Mouse (Mus musculus) G1E (cell line): ENCODE measurements at regions not wholly inside any gene's neighbourhood (a gene's known extent, or its start where the extent isn't known, plus 50 kb on each side); places are given as distances from the start of the nearest gene placed in this dataset.

Experiments
- ATAC-seq: 2 replicates; pipeline ENCODE4 v1.8.0; 2016; ENCODE audit warnings: mild to moderate bottlenecking; ENCODE audit not compliant: insufficient number of reproducible peaks, poor library complexity, low FRiP score, severe bottlenecking; ENCODE audit errors: extremely low read depth
- DNase-seq: peaks from one replicate; pipeline ENCODE4 v3.0.0; 2012; ENCODE audit warnings: low spot score
- H3K27me3 ChIP-seq: 2 replicates; pipeline ENCODE4 v1.6.1; 2012; ENCODE audit warnings: mild to moderate bottlenecking, low read length, inconsistent platforms; ENCODE audit not compliant: insufficient read depth
- H3K36me3 ChIP-seq: replicated peaks from 2 replicates; pipeline ENCODE3; 2012; ENCODE audit warnings: mild to moderate bottlenecking, inconsistent platforms
- H3K4me1 ChIP-seq: 2 replicates; pipeline ENCODE4 v1.6.1; 2012; ENCODE audit warnings: low read depth, low read length, inconsistent platforms, mixed read lengths; ENCODE audit not compliant: insufficient read depth
- H3K4me3 ChIP-seq: 2 replicates; pipeline ENCODE4 v1.5.1; 2012; ENCODE audit warnings: low read depth, mild to moderate bottlenecking, inconsistent platforms, low read length, moderate library complexity, mixed read lengths
- H3K9me3 ChIP-seq: replicated peaks from 2 replicates; pipeline ENCODE4 v1.6.1; 2012; ENCODE audit warnings: inconsistent platforms
- CTCF ChIP-seq: IDR thresholded peaks from 2 replicates; pipeline ENCODE4 v1.5.1; 2012; ENCODE audit warnings: low read depth, low read length, inconsistent platforms, mixed read lengths
- GATA1 ChIP-seq: IDR thresholded peaks from 2 replicates; pipeline ENCODE4 v1.6.1; 2012; ENCODE audit warnings: borderline replicate concordance, low read length, inconsistent platforms, mixed read lengths
- GATA2 ChIP-seq: IDR thresholded peaks from 2 replicates; pipeline ENCODE4 v1.6.1; 2012; ENCODE audit warnings: low read depth, low read length, inconsistent platforms, borderline replicate concordance
- POLR2AphosphoS5 ChIP-seq: IDR thresholded peaks from 2 replicates; pipeline ENCODE4 v1.6.1; 2012; ENCODE audit warnings: low read depth, low read length, inconsistent platforms; ENCODE audit not compliant: insufficient replicate concordance
- TAL1 ChIP-seq: conservative IDR thresholded peaks from 2 replicates; pipeline ENCODE4 v1.6.1; 2012; ENCODE audit warnings: low read depth, low read length, inconsistent platforms, mixed read lengths

DNA sequence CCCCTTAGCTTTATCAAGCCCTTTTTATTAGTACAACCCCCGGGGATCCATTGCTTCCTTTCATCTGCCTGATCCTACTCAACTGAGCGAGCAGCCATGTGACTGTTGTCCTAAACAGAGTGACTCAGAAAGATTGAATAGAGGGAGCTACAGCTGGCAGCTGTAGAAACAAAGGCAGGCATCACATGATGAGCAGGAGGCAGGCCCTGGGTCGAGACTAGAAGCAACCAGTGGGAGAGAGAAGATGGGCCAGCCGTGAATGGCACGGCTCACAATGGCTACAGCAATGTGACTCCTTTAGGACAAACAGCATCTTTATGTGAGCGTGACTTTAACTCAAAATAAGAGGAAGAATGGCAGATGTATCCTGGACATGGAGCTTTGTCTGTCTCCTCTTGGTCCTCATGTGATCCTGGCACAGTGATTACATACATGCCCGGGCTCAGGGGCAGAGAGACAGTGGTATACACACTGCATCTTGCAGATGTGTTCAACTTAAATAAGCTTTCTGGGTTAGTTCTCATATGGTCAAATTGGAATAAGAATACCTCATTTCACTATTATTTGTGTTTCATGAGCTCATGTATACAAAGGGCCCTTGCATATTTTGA lies 60.1 kb upstream of the Fam13c start:
- no peaks in the 10 kb centered on the region for H3K4me1 ChIP-seq
- DNase-seq (no peak), ATAC-seq (no peak)
- TF ChIP-seq TAL1 (no peak), GATA2 (no peak), GATA1 (no peak), POLR2AphosphoS5 (no peak), CTCF (no peak)
- no peak overlapping the region for H3K4me3 ChIP-seq
- H3K9me3 ChIP-seq, result peaks cover 47% of the 10 kb centered on the region
- H3K36me3 ChIP-seq, result no peaks in the 10 kb centered on the region
- no peaks in the 10 kb centered on the region for H3K27me3 ChIP-seq

DNA sequence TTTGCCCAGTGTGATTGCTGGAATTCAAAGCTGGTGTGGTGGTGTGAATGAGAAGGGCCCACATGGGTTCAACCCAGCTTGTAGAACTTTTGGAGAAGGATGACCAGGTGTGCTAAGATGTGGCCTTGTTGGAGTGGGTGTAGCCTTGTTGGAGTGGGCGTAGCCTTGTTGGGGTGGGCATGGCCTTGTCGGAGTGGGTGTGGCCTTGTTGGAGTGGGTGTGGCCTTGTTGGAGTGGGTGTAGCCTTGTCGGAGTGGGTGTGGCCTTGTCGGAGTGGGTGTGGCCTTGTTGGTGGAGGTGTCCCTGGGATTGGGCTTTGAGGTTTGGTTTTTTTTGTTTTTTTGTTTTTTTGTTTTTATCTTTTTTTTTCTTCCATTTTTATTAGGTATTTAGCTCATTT lies 55.6 kb upstream of the Fam13c start:
- H3K27me3 ChIP-seq, result no peaks in the 10 kb centered on the region
- H3K36me3 ChIP-seq, result no peaks in the 10 kb centered on the region
- ATAC-seq (no peak), DNase-seq (no peak)
- peaks cover 46% of the 10 kb centered on the region for H3K9me3 ChIP-seq
- TF ChIP-seq POLR2AphosphoS5, result no peak
- no peak for TF ChIP-seq CTCF
- no peak for TF ChIP-seq TAL1
- TF ChIP-seq GATA2, result no peak
- no peak for TF ChIP-seq GATA1
- no peak overlapping the region; the same call in 1 of the 2 replicates for H3K4me3 ChIP-seq
- no peaks in the 10 kb centered on the region for H3K4me1 ChIP-seq

DNA sequence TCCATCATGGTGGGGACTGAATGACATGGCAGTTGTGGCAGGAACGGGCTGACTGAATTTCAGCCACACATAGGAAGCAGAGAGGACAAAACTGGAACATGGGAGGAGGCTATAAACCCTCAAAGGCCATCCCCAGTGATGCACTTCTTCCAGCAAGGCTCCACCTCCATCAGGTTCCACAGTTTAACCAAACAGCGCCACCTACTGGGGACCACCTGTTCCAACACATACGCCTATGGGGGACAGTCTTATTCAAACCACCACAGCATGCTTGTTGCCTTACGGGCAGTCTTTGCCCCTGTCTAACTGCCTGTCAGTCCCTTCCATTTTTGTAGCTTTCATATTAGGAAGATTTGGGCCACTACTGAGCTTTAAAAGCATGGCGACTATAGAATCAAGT lies 52.6 kb upstream of the Fam13c start:
- Histone ChIP-seq H3K9me3 (peaks cover 45% of the 10 kb centered on the region), H3K4me3 (no peak overlapping the region), H3K4me1 (no peaks in the 10 kb centered on the region), H3K27me3 (no peaks in the 10 kb centered on the region), H3K36me3 (no peaks in the 10 kb centered on the region)
- TF ChIP-seq POLR2AphosphoS5, result no peak
- no peak for TF ChIP-seq CTCF
- no peak for TF ChIP-seq TAL1
- TF ChIP-seq GATA2, result no peak
- no peak for TF ChIP-seq GATA1
- DNase-seq (no peak), ATAC-seq (no peak)
